Mouse (Mus musculus): ENCODE data around the gene Mgme1. TPM values are rescaled to one million over a fixed set of nuclear protein-coding genes. Genes with fewer than 3 reads are reported as not detected.

The Mgme1 gene
- 0.39 and 2.3 TPM in 2 replicates for polyA plus RNA-seq (2012; ENCODE audit: low replicate concordance)

GRCm38 (mm10) chr2:144270507-144271420, at the start of gene Mgme1, which contains the start of gene Snx5:
Gene Mgme1, plus strand, starts transcription at chr2:144270663.
Gene Snx5, minus strand, starts transcription at chr2:144270906.

Other genes with a start within 250 kb of the Mgme1 start
- gene Banf2, start 237.6 kb upstream of the Mgme1 start, polyA plus RNA-seq (2012; ENCODE audit: low replicate concordance): not detected in 2 replicates
- 16.6 and 35.2 TPM in 2 replicates for gene Snx5, start 243 bp downstream of the Mgme1 start, polyA plus RNA-seq (2012; ENCODE audit: low replicate concordance)
- gene Ovol2, start 61.5 kb downstream of the Mgme1 start, polyA plus RNA-seq (2012; ENCODE audit: low replicate concordance): not detected in 2 replicates
- gene Kat14, start 98.3 kb downstream of the Mgme1 start, polyA plus RNA-seq (2012; ENCODE audit: low replicate concordance): 7.3 and 27.2 TPM in 2 replicates
- 11.1 TPM in 1 of 2 replicates, not detected in the other for gene Pet117, start 98.3 kb downstream of the Mgme1 start, polyA plus RNA-seq (2012; ENCODE audit: low replicate concordance)